Mouse (Mus musculus) gastrocnemius, postnatal 25 days (tissue): ENCODE measurements around the gene Arhgef2. TPM values are rescaled to one million over a fixed set of nuclear protein-coding genes. Genes with fewer than 3 reads are reported as not detected.

Source experiments
- DNase-seq: peaks from one replicate; pipeline ENCODE4 v3.0.0; 2022
- total RNA-seq, 2 experiments: library from RNA; stranded (reverse); gene quantifications; 1 replicate in 1 of 2; 2 replicates in 1 of 2; pipeline ENCODE4 v1.2.3; 2021

The Arhgef2 gene
- total RNA-seq, 2 experiments from 2014 or later: 28.1 to 33.0 TPM

- DNase-seq: peak; percentile 98
Observed at GRCm38 (mm10) chr3:88684980-88685941, 79.5 kb downstream of the Arhgef2 start, which contains the start of gene Khdc4. TSS of gene Khdc4 (plus strand) at chr3:88685803.

- DNase-seq: no peak
Observed at GRCm38 (mm10) chr3:88685958-88686451, 80.2 kb downstream of the Arhgef2 start.

- no peak for DNase-seq
Observed at GRCm38 (mm10) chr3:88686734-88687611, 81.2 kb downstream of the Arhgef2 start.

- DNase-seq: no peak
Observed at GRCm38 (mm10) chr3:88689079-88689478, 83.3 kb downstream of the Arhgef2 start.

- no peak for DNase-seq
Observed at GRCm38 (mm10) chr3:88695545-88695944, 89.8 kb downstream of the Arhgef2 start.

Other genes with a start within 250 kb of the Arhgef2 start
- gene Paqr6, start 241.4 kb upstream of the Arhgef2 start, total RNA-seq: 1 to 10 TPM in 1 of 2 experiments, under 1 TPM in 1; 0.51 to 1.1 TPM
- under 1 TPM in 1 of 2 experiments, not detected in 1; 0.54 TPM for gene Bglap3, start 233.2 kb upstream of the Arhgef2 start, total RNA-seq
- not detected for gene Bglap2, start 227.3 kb upstream of the Arhgef2 start, total RNA-seq
- 1 to 10 TPM in 1 of 2 experiments, not detected in 1; 1.9 TPM for gene Bglap, start 221.5 kb upstream of the Arhgef2 start, total RNA-seq
- 10 to 100 TPM; 16.9 to 19.0 TPM for gene Pmf1, start 195.6 kb upstream of the Arhgef2 start, total RNA-seq
- gene Slc25a44, start 180.8 kb upstream of the Arhgef2 start, total RNA-seq: 10 to 100 TPM; 14.3 to 14.5 TPM
- 1 to 10 TPM; 1.6 to 1.8 TPM for gene Sema4a, start 144.8 kb upstream of the Arhgef2 start, total RNA-seq
- gene Lmna, start 96.0 kb upstream of the Arhgef2 start, total RNA-seq: 100 to 1,000 TPM in 1 of 2 experiments, 10 to 100 TPM in 1; 99.2 to 106 TPM
- under 1 TPM; 0.24 to 0.33 TPM for gene Mex3a, start 73.6 kb upstream of the Arhgef2 start, total RNA-seq
- not detected for gene Rab25, start 57.7 kb upstream of the Arhgef2 start, total RNA-seq
- gene Lamtor2, start 52.9 kb upstream of the Arhgef2 start, total RNA-seq: 10 to 100 TPM; 76.1 to 81.1 TPM
- gene Ubqln4, start 52.2 kb upstream of the Arhgef2 start, total RNA-seq: 10 to 100 TPM; 59.6 to 67.2 TPM
- gene Ssr2, start 30.1 kb upstream of the Arhgef2 start, total RNA-seq: 10 to 100 TPM; 52.2 to 63.2 TPM
- not detected for gene Rxfp4, start 47.2 kb downstream of the Arhgef2 start, total RNA-seq
- gene Khdc4, start 79.8 kb downstream of the Arhgef2 start, total RNA-seq: 10 to 100 TPM; 22.6 to 23.0 TPM
- 10 to 100 TPM; 18.4 to 18.7 TPM for gene Rit1, start 110.9 kb downstream of the Arhgef2 start, total RNA-seq
- gene Syt11, start 169.2 kb downstream of the Arhgef2 start, total RNA-seq: 1 to 10 TPM; 3.1 to 3.7 TPM
- gene Gon4l, start 229.3 kb downstream of the Arhgef2 start, total RNA-seq: 10 to 100 TPM; 11.7 to 12.4 TPM